Mouse (Mus musculus): ENCODE measurements around the gene Lbhd2. TPM values are rescaled to one million over a fixed set of nuclear protein-coding genes. Genes with fewer than 3 reads are reported as not detected.

The Lbhd2 gene
- total RNA-seq, 2 experiments from 2014 or later = not detected

- peak; percentile 78 for ATAC-seq (replicated peaks; ENCODE audit: low FRiP score, poor library complexity, severe bottlenecking)
These were observed 5.0 kb upstream of the Lbhd2 start for GRCm38 (mm10) chr12:111401454-111402184.

GRCm38 (mm10) chr12:111404880-111405279 lies 1.7 kb upstream of the Lbhd2 start:
- ATAC-seq (replicated peaks; ENCODE audit: low FRiP score, poor library complexity, severe bottlenecking) = no peak

- ATAC-seq (replicated peaks; ENCODE audit: low FRiP score, poor library complexity, severe bottlenecking) = no peak
These were observed 3.0 kb downstream of the Lbhd2 start for GRCm38 (mm10) chr12:111409583-111409982.

- no peak for ATAC-seq (replicated peaks; ENCODE audit: low FRiP score, poor library complexity, severe bottlenecking)
These were observed 5.2 kb downstream of the Lbhd2 start for GRCm38 (mm10) chr12:111411631-111412355.

GRCm38 (mm10) chr12:111412581-111413284 lies 6.1 kb downstream of the Lbhd2 start:
- 0 out of 2 replicates have a peak, but pooled peaks have one; percentile 1 for ATAC-seq (replicated peaks; ENCODE audit: low FRiP score, poor library complexity, severe bottlenecking)

GRCm38 (mm10) chr12:111413300-111413699 lies 6.7 kb downstream of the Lbhd2 start:
- peak; percentile 90 for ATAC-seq (replicated peaks; ENCODE audit: low FRiP score, poor library complexity, severe bottlenecking)

GRCm38 (mm10) chr12:111416921-111417779 lies 10.5 kb downstream of the Lbhd2 start, which contains the start of gene Exoc3l4:
Gene Exoc3l4, plus strand, starts transcription at chr12:111417017.
- no peak for ATAC-seq (replicated peaks; ENCODE audit: low FRiP score, poor library complexity, severe bottlenecking)

- no peak for ATAC-seq (replicated peaks; ENCODE audit: low FRiP score, poor library complexity, severe bottlenecking)
These were observed 13.3 kb downstream of the Lbhd2 start for GRCm38 (mm10) chr12:111419918-111420317.

GRCm38 (mm10) chr12:111420946-111421709 lies 14.5 kb downstream of the Lbhd2 start:
- no peak for ATAC-seq (replicated peaks; ENCODE audit: low FRiP score, poor library complexity, severe bottlenecking)

GRCm38 (mm10) chr12:111422852-111423251 lies 16.2 kb downstream of the Lbhd2 start:
- ATAC-seq (replicated peaks; ENCODE audit: low FRiP score, poor library complexity, severe bottlenecking) = no peak

GRCm38 (mm10) chr12:111423570-111424129 lies 17.0 kb downstream of the Lbhd2 start:
- ATAC-seq (replicated peaks; ENCODE audit: low FRiP score, poor library complexity, severe bottlenecking) = no peak

GRCm38 (mm10) chr12:111424547-111424946 lies 17.9 kb downstream of the Lbhd2 start:
- ATAC-seq (replicated peaks; ENCODE audit: low FRiP score, poor library complexity, severe bottlenecking) = no peak

GRCm38 (mm10) chr12:111425258-111425657 lies 18.6 kb downstream of the Lbhd2 start:
- peak; percentile 47 for ATAC-seq (replicated peaks; ENCODE audit: low FRiP score, poor library complexity, severe bottlenecking)

- ATAC-seq (replicated peaks; ENCODE audit: low FRiP score, poor library complexity, severe bottlenecking) = peak; percentile 77
These were observed 19.3 kb downstream of the Lbhd2 start for GRCm38 (mm10) chr12:111425789-111426460.

GRCm38 (mm10) chr12:111427438-111428113 lies 21.0 kb downstream of the Lbhd2 start:
- no peak for ATAC-seq (replicated peaks; ENCODE audit: low FRiP score, poor library complexity, severe bottlenecking)

GRCm38 (mm10) chr12:111428364-111428763 lies 21.8 kb downstream of the Lbhd2 start:
- ATAC-seq (replicated peaks; ENCODE audit: low FRiP score, poor library complexity, severe bottlenecking) = no peak

Measured in erythroid progenitor cell, adult 5-6 weeks (primary cell).